Mouse (Mus musculus) layer of hippocampus, adult 11-12 months (tissue): ENCODE data around the gene Atp6v0c.

Experiments
- DNase-seq: peaks from one replicate; pipeline ENCODE4 v3.0.0; 2022; ENCODE audit warnings: low spot score

Atp6v0c gene

DNA sequence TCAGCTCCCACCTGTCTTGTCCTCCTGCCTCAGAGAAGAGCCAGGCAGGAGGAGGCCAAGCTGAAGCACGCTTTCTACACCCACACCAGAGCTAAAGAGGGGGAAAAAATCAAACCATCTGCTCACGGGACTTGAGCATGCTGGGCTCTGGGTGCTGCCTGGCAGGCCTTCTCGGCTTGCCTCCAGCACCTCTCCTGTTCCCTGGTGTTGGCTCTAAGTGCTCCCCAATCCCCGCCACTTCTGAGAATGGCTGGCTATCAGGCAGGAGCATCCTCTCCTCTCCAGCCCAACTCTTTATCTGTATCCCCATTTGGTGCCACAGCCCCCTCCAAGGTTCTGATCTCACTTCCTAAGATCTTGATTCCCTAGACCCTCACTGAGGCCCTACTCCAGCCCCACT, 29.8 kb upstream of the Atp6v0c start:
- peak; percentile 74 for DNase-seq

DNA sequence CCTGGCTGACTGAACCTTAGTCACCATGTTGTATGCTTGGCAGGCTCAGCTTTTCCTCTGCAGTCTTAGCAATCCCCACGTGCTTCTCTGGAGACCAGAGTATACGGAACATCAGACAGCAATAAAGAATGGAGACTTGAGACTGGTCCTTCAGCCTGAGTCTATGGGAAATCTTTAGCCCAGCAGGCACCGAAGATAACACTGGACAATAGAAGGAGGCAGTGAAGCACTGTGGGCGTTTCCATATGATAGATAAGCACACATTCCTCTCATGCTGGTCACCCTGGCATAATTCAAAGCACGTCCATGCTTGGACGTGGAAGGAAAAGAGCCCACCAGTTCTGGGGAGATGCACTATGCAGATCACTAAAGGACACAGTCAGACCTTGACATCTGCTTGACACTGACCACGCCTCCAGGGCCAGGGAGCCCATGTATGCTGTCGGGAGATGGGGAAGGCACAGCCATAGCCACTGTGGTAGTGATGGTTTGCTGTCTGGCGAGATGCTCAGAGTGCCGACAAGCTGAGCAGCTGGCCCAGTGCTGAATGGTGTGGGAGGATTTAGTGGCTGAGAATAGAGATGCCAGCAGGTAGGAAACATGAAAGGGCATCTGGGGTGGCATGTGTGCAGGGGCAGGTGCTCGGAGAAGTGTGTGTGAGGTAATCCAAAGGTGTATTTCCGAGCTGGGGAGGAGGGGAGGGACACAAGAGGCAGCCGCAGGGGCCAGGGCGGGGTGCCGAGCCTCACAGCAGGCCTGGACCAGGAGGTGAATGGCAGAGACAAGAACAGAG, 27.7 kb upstream of the Atp6v0c start:
- DNase-seq, result peak; percentile 58

DNA sequence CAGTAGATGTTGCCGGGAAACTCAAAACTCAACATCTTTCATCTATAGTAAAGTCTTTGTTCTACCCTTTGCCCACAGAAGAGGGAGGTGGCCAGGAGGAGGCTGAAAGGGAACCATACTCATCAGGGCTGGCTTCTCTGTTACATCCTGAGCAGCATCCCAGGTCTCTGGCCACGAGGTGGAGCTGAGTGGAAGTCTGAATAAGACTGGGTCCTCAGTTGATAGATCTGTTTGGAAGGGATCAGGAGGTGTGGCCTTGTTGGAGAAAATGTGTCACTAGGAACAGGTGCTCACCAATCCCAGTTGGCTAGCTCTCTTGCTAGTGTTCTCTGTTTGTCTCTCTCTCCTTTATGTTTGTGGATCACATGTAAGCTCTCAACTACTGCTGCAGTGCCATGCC, 25.8 kb upstream of the Atp6v0c start:
- no peak for DNase-seq

DNA sequence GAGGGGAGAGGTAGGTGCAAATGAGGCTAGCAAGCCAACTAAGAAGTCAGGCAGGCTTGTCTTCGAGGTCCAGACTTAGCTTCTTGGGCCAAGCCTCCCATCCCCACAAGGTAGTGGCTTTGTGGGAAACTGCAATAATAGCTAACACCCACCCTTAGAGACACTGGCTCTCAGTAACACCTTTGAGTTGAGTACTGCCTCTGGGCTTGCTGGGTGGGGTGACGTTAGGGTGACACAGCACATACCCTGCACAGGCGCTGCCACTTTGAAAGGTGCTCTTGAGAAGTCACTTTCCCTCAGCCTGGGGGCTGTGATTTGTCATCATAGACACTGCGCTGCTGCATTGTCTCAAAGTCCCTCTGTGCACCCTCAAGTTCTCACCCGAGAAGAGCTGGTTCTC, 24.3 kb upstream of the Atp6v0c start:
- DNase-seq, result no peak

DNA sequence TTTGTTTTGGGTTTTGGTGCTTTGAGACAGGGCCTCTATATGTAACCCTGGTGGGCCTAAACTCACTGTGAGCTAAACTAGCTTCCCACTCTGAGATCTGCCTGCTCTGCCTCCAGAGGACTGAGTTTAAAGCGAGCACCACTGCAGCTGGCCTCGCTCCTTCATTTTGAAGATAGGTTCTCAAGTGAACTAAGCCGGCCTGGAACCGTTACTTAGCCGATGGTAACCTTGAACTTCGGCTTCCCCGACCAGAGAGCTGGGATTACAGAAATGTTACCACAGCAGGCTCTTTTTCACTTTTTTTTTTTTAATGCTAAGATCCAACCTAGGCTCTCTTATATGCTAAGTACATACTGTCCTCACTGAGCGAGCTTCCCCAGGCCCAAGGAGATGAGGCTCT, 23.8 kb upstream of the Atp6v0c start:
- DNase-seq, result no peak

DNA sequence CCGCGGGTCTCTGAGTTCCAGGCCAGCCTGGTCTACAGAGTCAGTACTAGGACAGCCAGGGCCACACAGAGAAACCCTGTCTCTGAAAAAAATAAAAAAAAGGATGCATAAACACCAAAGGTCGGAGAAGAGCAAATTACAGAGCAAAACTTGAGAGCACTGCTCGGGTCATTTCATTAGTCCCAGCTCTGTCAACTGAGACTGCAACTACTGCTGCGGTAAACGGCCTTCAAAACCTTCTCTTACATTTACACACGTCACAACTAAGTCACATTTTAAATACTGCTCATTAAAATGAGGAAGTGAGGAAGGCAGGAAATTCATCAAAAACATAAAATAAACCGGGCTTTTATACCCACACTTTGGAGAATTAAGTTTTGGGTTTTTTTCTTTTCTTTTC, 23.3 kb upstream of the Atp6v0c start:
- no peak for DNase-seq

DNA sequence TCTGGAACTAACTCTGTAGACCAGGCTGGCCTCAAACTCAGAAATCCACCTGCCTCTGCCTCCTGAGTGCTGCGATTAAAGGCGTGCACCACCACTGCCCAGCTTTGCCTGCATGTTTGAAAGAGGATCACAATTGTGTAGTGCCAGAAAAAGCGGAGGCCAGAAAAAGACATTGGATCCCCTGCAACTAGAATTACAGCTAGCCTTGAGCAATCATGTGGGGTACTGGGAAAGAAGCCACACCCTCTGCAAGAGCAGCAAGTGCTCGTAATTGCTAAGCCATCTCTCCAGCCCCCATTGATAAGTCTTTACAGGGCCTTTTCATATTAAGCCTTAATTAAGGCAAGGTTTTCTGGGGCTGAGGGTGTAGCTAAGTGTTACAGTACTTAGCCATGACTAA, 22.0 kb upstream of the Atp6v0c start:
- DNase-seq, result no peak

DNA sequence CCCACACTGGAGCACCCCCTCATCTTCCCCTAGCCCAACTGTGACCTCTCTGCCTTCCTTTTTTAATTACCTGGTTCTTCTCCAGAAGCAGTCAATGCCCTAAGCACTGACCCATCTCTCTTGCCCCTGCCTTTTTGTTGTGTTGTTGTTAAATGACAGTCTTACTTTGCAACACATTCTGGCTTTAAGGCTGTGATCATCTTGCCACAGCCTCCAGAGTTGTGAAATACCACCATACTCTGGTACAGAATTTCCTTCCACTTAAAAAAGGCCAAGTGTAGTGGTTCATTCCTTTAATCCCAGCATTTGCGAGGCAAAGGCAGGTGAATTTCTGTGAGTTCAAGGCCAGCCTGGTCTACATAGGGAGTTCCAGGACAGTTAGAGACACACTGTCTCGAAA, 21.4 kb upstream of the Atp6v0c start:
- DNase-seq, result no peak

DNA sequence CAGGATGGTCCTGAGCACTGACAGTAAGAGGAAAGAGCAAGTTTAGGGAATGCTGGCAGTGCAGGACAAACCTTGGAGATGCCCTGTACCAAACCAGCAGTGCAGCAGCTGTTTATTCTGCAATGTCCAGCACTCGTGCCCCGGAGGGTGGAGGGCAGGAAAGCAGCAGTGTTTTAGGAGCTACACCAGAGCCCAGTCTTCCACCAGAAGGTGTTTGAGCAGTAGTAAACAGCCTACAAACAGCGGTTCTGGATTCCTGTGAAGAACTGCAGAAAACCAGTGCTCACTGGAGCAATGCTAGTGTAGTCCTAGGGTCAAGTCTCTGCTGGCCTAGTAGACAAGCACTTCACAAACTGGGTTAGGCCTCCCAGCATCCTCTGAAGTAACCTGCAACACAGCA, 4.8 kb upstream of the Atp6v0c start:
- no peak for DNase-seq

DNA sequence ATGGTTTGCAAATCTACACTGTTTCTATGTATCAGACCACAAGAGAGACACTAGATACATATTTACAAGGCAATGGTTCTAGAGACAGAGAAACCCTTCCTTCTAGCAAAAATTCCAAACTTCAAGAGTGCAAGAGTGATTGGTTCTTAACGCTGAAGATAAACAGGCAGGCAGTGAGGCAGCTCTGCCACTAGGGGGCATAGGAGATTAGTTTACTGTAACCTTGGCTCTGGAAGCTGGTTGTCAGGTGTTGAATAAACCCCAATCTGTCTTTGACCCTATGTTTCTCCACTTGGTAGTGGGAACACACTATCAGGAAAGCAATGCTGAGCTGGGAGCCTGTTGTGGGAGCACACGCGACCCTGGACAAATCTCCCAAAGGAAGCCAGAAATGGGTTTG, 3.9 kb upstream of the Atp6v0c start:
- DNase-seq, result peak; percentile 79

DNA sequence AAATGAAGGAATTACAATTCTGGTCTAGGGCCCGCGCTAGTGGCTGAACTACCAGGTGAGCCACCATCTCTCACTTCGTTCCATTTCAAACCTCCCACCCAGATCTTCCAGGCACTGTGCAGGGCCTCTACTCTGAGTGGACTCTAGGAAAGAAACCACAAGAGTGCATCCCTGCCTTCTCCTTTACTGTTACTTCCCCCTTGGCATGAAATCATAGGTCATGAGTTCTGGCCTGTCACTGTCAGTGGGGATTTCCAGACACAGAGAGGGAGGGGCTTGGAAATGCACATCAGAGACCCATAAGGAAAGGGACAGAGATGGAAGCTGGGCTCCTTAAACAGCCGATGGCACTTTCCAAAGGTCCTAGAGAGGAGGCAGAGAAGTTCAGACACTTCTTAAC, 2.2 kb upstream of the Atp6v0c start:
- no peak for DNase-seq

DNA sequence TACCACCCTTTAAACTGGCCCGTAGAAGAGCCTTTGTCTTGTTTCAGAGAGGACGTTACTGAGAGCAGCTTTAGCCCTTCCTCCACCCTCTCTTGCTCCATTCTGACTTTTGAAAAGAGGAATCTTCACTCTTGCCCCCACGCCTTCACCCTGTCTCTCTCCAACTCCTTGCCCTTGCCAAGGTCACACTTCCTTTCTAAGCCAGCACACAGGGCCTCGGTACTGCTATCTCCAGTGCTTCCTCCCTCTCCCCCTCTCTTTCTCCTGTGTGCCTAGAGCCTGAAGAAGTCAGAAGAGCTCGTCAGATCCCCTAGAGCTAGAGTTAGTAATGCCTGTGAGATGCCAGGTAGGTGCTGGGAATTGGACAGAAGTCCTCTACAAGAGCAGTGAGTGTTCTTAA, 1.2 kb upstream of the Atp6v0c start:
- DNase-seq, result no peak

DNA sequence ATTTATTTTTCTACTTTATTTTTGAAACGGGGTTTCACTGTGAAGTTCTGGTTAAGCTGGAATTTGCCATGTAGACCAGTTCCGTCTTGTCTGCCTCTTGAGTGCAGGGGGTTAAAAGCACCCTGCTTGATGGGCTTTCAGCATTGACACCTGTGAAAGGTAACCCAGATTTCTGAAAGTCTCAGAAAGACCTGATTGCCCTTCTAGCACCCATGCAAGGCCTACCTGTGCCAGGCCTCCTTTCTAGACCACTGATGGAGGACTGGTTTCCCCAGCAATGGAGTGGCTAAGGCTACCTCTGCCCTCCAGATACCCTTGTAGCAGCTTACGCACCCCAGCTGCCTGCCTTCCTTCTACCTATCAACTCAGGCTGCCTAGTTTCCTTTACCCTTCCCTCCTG, 623 bp upstream of the Atp6v0c start:
- no peak for DNase-seq

DNA sequence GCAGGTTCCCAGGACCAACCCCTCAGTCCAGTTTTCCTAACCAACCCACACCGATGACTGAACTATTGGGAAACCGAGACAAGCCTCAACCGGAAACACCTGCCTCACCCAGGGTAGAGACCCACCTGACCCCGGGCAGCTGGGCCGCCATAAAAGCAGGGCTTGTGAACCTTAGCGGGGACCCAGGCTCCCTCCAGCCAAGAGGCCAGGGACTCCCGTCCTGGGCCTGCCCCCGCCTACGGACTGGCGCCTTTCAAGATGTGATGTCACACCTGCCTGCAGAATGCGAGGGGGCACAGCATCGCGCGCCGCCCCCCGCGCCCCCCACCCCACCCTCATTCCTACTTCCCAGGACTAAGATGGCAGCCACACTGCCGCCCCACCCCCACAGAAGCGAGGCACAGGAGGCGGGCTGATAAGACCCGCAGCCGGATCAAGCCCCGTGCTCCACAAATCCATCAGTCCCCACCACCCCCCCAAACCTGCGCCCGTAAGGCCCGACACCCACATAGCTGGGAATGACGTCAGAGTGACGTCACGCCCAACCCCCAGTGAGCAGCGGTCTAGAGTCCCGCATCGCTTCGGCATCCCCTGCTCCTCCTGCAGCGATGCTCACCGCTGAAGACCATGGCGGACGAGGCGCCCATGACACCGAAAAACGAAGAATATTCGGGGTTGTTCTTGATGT, 768 bp downstream of the Atp6v0c start:
- DNase-seq, result peak; percentile 79

DNA sequence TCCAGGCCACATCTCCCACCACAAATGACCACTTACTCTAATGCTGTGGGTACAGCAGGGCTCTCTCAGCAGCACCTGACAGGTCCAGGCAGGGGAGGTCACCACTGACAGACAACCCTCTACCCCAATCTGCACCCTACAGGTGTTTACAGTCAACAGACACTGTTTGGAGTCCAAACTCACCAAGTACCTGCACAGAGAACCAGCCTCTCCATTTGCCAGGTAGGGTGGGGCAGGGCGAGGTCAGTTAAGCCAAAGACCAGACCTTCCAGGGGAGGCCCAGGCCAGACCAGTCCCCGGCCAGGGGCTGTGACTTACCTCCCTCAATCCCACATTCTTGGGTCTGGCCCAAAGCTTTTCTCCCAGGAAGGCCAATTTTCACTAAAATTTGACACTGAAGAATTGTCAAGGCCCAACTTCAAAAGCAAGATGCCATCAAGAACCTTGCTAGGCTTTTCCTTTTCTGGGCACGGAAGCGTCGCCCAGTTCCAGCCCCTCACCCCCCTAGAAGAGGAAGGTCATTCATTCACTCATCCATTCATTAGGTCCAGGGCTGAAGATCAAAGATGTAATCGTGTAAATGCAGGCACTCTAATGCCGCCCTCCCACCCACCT, 1.5 kb downstream of the Atp6v0c start:
- DNase-seq, result no peak

DNA sequence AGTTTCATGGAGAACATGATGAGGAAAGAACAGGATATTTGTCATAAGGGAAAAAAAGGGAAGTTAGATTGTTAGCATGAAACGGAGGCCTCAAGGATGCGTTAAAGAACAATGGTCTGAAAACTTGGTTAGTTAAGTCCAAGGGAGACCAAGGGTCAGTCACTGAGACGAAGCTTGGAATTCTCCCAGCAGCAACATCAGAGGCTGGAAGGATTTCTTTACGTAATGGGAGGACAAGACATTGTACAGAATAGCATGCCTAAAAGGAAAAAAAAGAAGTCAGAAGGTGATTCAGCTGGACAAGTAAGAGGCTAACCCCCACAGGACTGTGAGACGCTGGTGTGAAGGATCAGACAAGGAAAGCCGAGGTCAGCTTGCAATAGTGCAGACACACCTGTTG, 2.4 kb downstream of the Atp6v0c start:
- no peak for DNase-seq

DNA sequence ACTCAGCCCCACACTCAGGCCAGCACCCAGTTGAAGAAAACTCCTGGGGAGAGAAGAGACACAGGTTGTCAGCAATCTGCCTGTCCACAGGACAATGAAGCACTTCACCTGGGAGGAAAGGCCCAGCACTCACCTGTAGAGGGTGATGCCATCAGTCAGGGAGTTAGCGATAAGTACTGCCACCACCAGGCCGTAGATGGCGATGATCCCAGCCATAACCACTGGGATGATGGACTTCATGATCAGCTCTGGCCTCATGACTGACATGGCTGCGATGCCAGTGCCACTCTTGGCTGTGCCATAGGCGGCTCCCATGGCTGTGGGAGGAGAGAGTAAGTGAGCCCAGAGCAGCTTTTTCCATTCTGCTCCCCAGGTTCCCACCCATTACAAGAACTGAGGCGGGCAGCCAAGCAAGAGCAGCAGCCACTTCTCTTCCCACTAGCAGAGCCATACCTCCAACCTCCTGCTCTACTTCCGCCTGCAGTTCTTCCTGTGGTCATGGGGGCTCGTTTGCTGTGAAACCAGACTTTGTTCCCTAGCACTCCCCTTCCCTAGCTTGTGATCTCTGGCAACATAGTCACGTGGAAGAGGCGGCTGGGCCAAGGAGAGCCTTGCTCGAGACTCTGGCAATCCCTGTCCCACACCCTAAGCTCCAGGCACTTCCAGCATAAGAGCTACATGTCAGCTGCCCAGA, 4.8 kb downstream of the Atp6v0c start:
- peak; percentile 51 for DNase-seq

DNA sequence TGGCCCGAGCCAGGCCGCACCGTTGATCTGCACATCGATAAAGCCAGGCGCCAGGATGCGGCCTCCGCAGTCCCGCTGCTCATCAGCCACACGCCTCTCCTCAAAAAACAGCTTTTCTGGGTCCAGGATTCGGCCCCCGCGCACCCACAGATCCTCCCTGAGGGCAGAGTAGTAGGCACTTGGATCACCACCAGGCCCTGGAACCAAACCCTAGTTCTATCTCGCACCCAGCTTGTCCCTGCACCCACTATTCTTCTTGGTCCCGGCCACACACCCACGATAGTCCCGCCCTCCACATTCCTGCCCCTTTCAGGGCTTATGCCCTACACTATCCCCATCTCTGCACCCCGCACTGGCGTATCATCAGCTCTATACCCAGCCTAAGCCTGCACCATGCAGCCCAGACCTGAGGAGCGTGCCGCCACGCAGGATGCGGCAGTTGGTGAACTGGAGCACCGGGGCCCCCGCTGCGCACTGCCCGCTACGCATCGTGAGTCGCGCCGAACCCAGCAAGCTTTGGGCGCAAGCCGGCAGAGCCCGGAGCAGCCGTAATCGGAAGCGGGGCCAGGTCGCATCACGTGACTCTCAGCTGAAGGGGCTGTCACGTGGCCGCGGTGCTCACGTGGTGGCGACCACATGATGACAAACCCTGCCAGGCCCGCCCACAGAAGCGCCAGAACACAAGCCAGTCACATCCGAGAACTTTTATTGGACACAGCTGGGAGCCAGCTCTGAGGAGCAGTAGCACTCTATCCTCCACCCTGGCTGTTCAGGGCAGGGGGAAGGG, 6.1 kb downstream of the Atp6v0c start, which contains the start of gene Amdhd2:
Gene Amdhd2, minus strand, starts transcription at position 591 of the 787 bp plus-strand sequence.
- peak; percentile 99 for DNase-seq

DNA sequence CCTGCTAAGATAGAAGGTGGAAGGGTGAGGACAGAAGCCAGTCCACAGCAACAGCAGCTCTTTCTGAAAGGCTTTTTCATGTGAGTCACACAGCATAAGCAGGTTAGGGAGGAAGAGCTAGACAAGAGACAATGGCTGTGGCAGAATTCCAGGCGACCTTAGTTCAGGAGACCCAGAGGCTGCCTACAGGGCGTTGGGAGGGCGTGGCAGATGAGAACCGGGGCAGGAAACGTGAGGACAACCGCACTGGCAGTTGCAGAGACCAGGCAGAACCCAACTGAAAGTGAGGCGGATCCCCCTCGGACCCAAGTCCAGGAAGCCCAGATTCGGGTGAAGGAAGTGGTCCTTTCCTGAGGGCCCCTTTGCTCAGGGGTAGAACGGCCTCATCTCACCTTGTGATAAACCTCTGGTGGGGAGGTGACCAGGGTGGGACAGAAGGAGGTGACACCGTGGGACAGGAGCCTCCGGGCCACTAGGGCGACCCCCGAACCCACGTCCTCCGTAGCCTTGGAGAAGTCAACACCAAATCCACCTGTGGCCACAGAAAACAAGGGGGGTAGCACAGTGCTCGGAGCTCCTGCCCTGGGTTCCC, 6.8 kb downstream of the Atp6v0c start:
- DNase-seq, result no peak

DNA sequence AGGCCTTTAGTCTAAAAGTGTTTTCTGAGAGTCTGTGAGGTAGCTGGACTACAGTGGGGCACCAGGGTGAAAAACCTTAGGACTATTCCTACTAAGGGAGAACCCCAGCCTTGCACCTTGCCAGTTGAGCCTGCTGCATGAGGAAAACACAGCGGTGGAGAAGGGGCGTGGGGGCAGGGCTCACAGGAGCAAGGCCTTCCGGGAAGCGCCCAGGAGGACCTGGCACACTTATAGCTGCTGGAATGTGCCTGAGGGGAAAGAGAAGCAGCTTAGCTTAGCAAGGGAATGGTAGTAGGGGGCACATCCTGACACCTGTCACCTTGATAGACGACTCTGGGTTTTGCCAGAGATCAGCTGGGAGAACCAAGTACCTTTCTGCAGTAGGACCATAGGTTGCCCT, 8.0 kb downstream of the Atp6v0c start:
- DNase-seq, result no peak

DNA sequence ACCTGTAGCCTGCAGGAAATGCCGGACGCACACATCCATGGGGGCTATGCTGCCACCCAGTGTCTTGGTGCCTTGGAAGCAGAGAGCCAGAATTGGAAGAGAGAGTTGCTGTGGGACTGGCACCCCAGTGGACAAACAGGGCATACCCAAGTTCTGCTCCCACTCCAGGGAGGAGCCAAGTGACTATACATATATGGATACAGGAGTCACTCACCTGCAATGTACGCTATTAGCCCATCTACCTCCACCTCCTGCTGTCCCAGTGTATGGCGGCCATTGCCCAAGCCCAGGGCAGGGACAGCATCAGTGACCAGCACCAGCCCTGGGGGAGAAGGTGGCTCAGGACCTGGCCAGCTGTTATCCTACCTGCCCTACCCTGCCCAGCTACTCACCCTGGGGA, 12.0 kb downstream of the Atp6v0c start:
- no peak for DNase-seq

DNA sequence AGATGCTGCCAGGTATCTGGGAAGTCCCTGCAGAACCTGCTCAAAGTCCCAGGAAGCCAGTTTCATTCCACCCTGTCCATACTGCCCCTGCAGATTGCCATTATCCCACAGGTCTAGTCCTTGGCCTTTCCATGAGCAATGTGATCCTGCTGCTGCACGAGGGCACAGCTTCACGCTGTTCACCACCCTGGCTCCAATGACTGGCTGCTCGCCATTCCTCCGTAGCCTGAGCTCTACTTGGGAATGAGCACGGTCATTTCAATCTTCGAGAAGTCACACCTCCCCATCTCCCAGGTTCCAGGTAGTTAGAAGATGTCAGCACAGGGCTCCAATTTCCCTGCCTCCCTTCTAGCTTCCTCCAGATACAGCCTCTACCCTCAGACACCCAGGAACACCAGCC, 12.4 kb downstream of the Atp6v0c start:
- DNase-seq, result no peak
